Mouse (Mus musculus): Measurements from ENCODE around the gene Adprh. TPM values are rescaled to one million over a fixed set of nuclear protein-coding genes. Genes with fewer than 3 reads are reported as not detected.

The Adprh gene
- total RNA-seq, 2 experiments from 2014 or later: 61.2 to 62.2 TPM

DNA sequence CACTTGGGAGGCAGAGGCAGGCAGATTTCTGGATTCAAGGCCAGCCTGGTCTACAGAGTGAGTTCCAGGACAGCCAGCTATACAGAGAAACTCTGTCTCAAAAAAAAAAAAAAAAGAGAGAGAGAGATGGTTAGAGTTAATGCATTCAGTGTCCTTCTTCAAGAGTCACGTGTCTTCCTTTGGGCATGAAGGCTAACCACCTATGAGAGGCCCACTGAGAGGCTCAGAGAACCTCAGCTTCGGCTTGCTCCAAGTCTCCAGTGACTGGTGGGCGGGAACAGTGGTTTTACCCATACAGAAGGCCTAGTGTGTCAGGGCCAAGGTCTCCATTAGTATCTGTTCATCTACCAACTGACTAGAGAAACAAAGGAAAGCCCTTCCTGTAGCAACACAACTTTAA lies 53.4 kb downstream of the Adprh start:
- DNase-seq: no peak
- intact Hi-C loops (cut with DNase I): no loop called here

DNA sequence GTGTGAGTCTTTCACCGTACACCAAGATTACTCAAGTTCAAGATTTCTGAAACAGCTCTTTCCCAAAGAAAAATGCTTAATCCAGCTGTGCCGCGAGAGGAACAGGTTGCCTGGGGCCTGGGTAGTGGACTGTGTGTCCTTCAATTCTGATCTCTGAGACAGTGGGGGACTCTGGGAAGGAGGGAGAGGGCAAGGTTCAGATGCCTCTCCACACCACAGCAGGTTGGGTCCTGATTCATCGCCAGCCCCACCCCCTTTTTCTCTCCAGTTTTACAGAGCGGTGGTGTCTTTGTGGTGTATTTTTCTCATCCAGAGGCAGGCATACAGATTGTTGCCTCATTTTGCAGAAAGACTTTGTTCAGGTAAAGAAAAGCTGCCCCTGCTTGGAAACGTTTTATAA lies 54.2 kb downstream of the Adprh start:
- no peak for DNase-seq
- intact Hi-C loops (cut with DNase I): no loop called here

DNA sequence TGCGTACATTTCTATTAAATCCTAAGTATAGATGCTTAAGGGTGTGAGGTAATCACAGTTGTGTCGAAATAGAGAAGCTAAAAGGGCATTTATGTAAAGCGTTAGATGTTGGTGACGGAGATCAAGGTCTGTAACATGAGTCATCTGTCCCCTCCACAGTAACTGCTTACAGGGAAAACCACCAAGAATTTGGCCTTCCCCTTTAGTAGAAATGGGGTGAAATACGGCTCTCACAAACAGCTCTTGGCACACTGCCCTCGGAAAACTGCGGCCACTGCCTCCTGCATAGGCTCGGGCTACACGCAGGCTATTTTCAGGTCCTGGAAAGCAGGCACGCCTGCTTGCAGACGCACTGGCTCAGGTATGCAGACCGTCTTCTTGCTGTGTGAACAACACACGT lies 56.3 kb downstream of the Adprh start:
- peak; percentile 37 for DNase-seq
- intact Hi-C loops (cut with DNase I): no loop called here

GRCm38 (mm10) chr16:38395060-38395730 lies 57.3 kb downstream of the Adprh start:
- no peak for DNase-seq
- intact Hi-C loops (cut with DNase I): no loop called here

GRCm38 (mm10) chr16:38394191-38394618 lies 58.3 kb downstream of the Adprh start:
- intact Hi-C loops (cut with DNase I): no loop called here
- DNase-seq: no peak

Other genes with a start within 250 kb of the Adprh start
- not detected for gene Nr1i2, start 157.9 kb downstream of the Adprh start, total RNA-seq (2021)
- gene Maats1, start 110.6 kb downstream of the Adprh start, total RNA-seq (2021): 1 to 10 TPM in 1 of 2 experiments, under 1 TPM in 1; 0.89 to 1.0 TPM
- gene Cox17, start 105.7 kb downstream of the Adprh start, total RNA-seq (2021): 10 to 100 TPM; 35.0 to 42.2 TPM
- gene Gm21987, start 105.7 kb downstream of the Adprh start, total RNA-seq (2021): not detected
- gene Popdc2, start 90.5 kb downstream of the Adprh start, total RNA-seq (2021): under 1 TPM; 0.34 to 0.50 TPM
- under 1 TPM; 0.36 to 0.38 TPM for gene Pla1a, start 19.6 kb downstream of the Adprh start, total RNA-seq (2021)
- gene Cd80, start 2.9 kb upstream of the Adprh start, total RNA-seq (2021): under 1 TPM; 0.36 to 0.50 TPM
- 10 to 100 TPM; 28.8 to 29.5 TPM for gene Timmdc1, start 70.0 kb upstream of the Adprh start, total RNA-seq (2021)
- 10 to 100 TPM; 33.3 to 35.5 TPM for gene Poglut1, start 97.6 kb upstream of the Adprh start, total RNA-seq (2021)
- gene Tmem39a, start 106.0 kb upstream of the Adprh start, total RNA-seq (2021): 10 to 100 TPM; 26.2 to 27.2 TPM

All from left cerebral cortex, postnatal 4 days (tissue).